Mouse (Mus musculus) limb, embryonic 14.5 days (tissue): ENCODE results near the gene Sohlh2. TPM values are rescaled to one million over a fixed set of nuclear protein-coding genes. Genes with fewer than 3 reads are reported as not detected.
A peak's percentile ranks its signal among the peaks of the same experiment; 100 is the strongest.

Experiments used
- ATAC-seq: fragments of 200-750 bp; cut with Nextera tagmentation; 2 replicates; pipeline ENCODE4 v1.8.0; 2017; ENCODE audit warnings: low read depth, moderate number of reproducible peaks, moderate TSS enrichment; ENCODE audit not compliant: low FRiP score
- DNase-seq: peaks from one replicate; pipeline ENCODE4 v3.0.0-alpha.2; 2015; ENCODE audit warnings: low spot score
- H3K27ac ChIP-seq: fragments of 300-500 bp; sonication (generic); replicated peaks from 2 replicates; pipeline ENCODE4 v1.5.1; 2014; ENCODE audit warnings: low read depth, mild to moderate bottlenecking, low read length, moderate library complexity, mixed read lengths
- H3K27me3 ChIP-seq: fragments of 300-500 bp; sonication (generic); 2 replicates; pipeline ENCODE4 v1.6.1; 2014; ENCODE audit warnings: low read length, mixed read lengths; ENCODE audit not compliant: control insufficient read depth, insufficient read depth
- H3K36me3 ChIP-seq: fragments of 300-500 bp; sonication (generic); 2 replicates; pipeline ENCODE4 v1.6.1; 2014; ENCODE audit warnings: mild to moderate bottlenecking, low read length, moderate library complexity, mixed read lengths; ENCODE audit not compliant: control insufficient read depth, insufficient read depth
- H3K4me1 ChIP-seq: fragments of 300-500 bp; sonication (generic); 2 replicates; pipeline ENCODE4 v1.6.1; 2014; ENCODE audit warnings: antibody characterized with exemption, low read length, mixed read lengths; ENCODE audit not compliant: control insufficient read depth, insufficient read depth
- H3K4me2 ChIP-seq: fragments of 300-500 bp; sonication (generic); replicated peaks from 2 replicates; pipeline ENCODE4 v1.6.1; 2014; ENCODE audit warnings: low read depth, mild to moderate bottlenecking, low read length, moderate library complexity; ENCODE audit not compliant: severe bottlenecking
- H3K4me3 ChIP-seq: fragments of 300-500 bp; sonication (generic); replicated peaks from 2 replicates; pipeline ENCODE4 v1.5.1; 2014; ENCODE audit warnings: low read length
- H3K9ac ChIP-seq: fragments of 300-500 bp; sonication (generic); 2 replicates; pipeline ENCODE4 v1.6.1; 2014; ENCODE audit warnings: mild to moderate bottlenecking, low read depth, low read length, moderate library complexity; ENCODE audit not compliant: severe bottlenecking
- H3K9me3 ChIP-seq: fragments of 300-500 bp; sonication (generic); 2 replicates; pipeline ENCODE4 v1.6.1; 2016; ENCODE audit warnings: low read length; ENCODE audit not compliant: control insufficient read depth
- POLR2A ChIP-seq: fragments of 200-500 bp; IDR thresholded peaks from 2 replicates; pipeline ENCODE4 v1.8.0; 2012; ENCODE audit warnings: inconsistent platforms, mild to moderate bottlenecking, moderate library complexity, borderline replicate concordance; ENCODE audit not compliant: insufficient read depth, insufficient read length; ENCODE audit errors: extremely low read depth
- WGBS: fragments of 180-500 bp; shearing (Covaris S2); extraction: QIAGEN DNeasy Blood & Tissue Kit; methylation state at CpG from one replicate; pipeline ENCODE4 v1.1.7; 2014; 5-methylcytosine and 5-hydroxymethylcytosine counted together
- polyA plus RNA-seq, 2 experiments: library from polyadenylated mRNA; depleted of rRNA in 1 of 2; stranded (reverse) in 1 of 2; unstranded in 1 of 2; fragments of >200 nt; fragmentation: Nextera tagmentation in 1 of 2; extraction: Ambion mirVana in 1 of 2; gene quantifications; 2 replicates each; pipeline versions ENCODE4 v1.2.1 to v1.2.3; 2012 to 2014

The Sohlh2 gene
- polyA plus RNA-seq, 2 experiments = 0.09 TPM; not detected in 1

- Histone ChIP-seq H3K4me2 (peak overlapping the region; percentile 84), H3K27ac (peak overlapping the region; percentile 79), H3K4me3 (peak overlapping the region; percentile 69), H3K9me3 (no peaks in the 10 kb centered on the region), H3K27me3 (no peaks in the 10 kb centered on the region), H3K9ac (peak overlapping the region; percentile 81), H3K36me3 (peaks cover 8% of the 10 kb centered on the region), H3K4me1 (peaks cover 9% of the 10 kb centered on the region; the same call in 1 of the 2 replicates)
- no peak for TF ChIP-seq POLR2A
- 2% methylated on average over 8 of the region's 8 CpGs for WGBS
- DNase-seq = no peak
- ATAC-seq = no peak
Observed at GRCm38 (mm10) chr3:55243056-55243471, 61.2 kb downstream of the Sohlh2 start.

GRCm38 (mm10) chr3:55244087-55244486 is 62.3 kb downstream of the Sohlh2 start:
- Histone ChIP-seq H3K9ac (no peak overlapping the region), H3K4me1 (peaks cover 9% of the 10 kb centered on the region; the same call in 1 of the 2 replicates), H3K9me3 (no peaks in the 10 kb centered on the region), H3K27ac (no peak overlapping the region), H3K4me2 (peak overlapping the region; percentile 84), H3K36me3 (peaks cover 8% of the 10 kb centered on the region), H3K4me3 (peak overlapping the region; percentile 69), H3K27me3 (no peaks in the 10 kb centered on the region)
- TF ChIP-seq POLR2A = no peak
- DNase-seq = peak; percentile 40
- no peak; the same call in 1 of the 2 replicates for ATAC-seq
- 33% methylated on average over 6 of the region's 6 CpGs for WGBS

- Histone ChIP-seq H3K4me1 (peaks cover 9% of the 10 kb centered on the region; the same call in 1 of the 2 replicates), H3K27me3 (no peaks in the 10 kb centered on the region), H3K4me2 (no peak overlapping the region), H3K9me3 (no peaks in the 10 kb centered on the region), H3K9ac (no peak overlapping the region), H3K36me3 (peaks cover 11% of the 10 kb centered on the region), H3K27ac (no peak overlapping the region), H3K4me3 (no peak overlapping the region)
- TF ChIP-seq POLR2A = no peak
- 86% methylated on average over 12 of the region's 12 CpGs for WGBS
- ATAC-seq (no peak), DNase-seq (no peak)
Observed at GRCm38 (mm10) chr3:55246618-55247272, 64.9 kb downstream of the Sohlh2 start.

GRCm38 (mm10) chr3:55248048-55248447 is 66.2 kb downstream of the Sohlh2 start:
- no peak overlapping the region for H3K9ac ChIP-seq
- H3K9me3 ChIP-seq = no peaks in the 10 kb centered on the region
- H3K4me2 ChIP-seq = no peak overlapping the region
- 79% methylated on average over 3 of the region's 3 CpGs for WGBS
- TF ChIP-seq POLR2A = no peak
- no peak overlapping the region for H3K4me3 ChIP-seq
- peaks cover 4% of the 10 kb centered on the region; the same call in 1 of the 2 replicates for H3K4me1 ChIP-seq
- ATAC-seq (no peak), DNase-seq (no peak)
- no peak overlapping the region for H3K27ac ChIP-seq
- H3K36me3 ChIP-seq = peaks cover 11% of the 10 kb centered on the region
- no peaks in the 10 kb centered on the region for H3K27me3 ChIP-seq

- H3K9ac ChIP-seq = no peak overlapping the region
- peaks cover 11% of the 10 kb centered on the region for H3K36me3 ChIP-seq
- peaks cover 2% of the 10 kb centered on the region; the same call in 1 of the 2 replicates for H3K4me1 ChIP-seq
- no peak for ATAC-seq
- 73% methylated on average over 6 of the region's 6 CpGs for WGBS
- no peaks in the 10 kb centered on the region for H3K9me3 ChIP-seq
- no peaks in the 10 kb centered on the region for H3K27me3 ChIP-seq
- no peak for DNase-seq
- H3K4me2 ChIP-seq = no peak overlapping the region
- no peak for TF ChIP-seq POLR2A
- no peak overlapping the region for H3K4me3 ChIP-seq
- H3K27ac ChIP-seq = no peak overlapping the region
Observed at GRCm38 (mm10) chr3:55248508-55248907, 66.7 kb downstream of the Sohlh2 start.
